Mouse (Mus musculus) hematopoietic multipotent progenitor cell, adult 10-12 weeks (in vitro differentiated cells): ENCODE results near the gene Dhh. TPM values are rescaled to one million over a fixed set of nuclear protein-coding genes. Genes with fewer than 3 reads are reported as not detected.

ENCODE experiments used
- polyA plus RNA-seq: library from polyadenylated mRNA; stranded (reverse); fragments of >175 nt; gene quantifications from 2 replicates; pipeline ENCODE4 v1.2.3, GENCODE M21; 2012; ENCODE audit warnings: low replicate concordance

The Dhh gene
- 0.04 and 0.06 TPM in 2 replicates for polyA plus RNA-seq

DNA sequence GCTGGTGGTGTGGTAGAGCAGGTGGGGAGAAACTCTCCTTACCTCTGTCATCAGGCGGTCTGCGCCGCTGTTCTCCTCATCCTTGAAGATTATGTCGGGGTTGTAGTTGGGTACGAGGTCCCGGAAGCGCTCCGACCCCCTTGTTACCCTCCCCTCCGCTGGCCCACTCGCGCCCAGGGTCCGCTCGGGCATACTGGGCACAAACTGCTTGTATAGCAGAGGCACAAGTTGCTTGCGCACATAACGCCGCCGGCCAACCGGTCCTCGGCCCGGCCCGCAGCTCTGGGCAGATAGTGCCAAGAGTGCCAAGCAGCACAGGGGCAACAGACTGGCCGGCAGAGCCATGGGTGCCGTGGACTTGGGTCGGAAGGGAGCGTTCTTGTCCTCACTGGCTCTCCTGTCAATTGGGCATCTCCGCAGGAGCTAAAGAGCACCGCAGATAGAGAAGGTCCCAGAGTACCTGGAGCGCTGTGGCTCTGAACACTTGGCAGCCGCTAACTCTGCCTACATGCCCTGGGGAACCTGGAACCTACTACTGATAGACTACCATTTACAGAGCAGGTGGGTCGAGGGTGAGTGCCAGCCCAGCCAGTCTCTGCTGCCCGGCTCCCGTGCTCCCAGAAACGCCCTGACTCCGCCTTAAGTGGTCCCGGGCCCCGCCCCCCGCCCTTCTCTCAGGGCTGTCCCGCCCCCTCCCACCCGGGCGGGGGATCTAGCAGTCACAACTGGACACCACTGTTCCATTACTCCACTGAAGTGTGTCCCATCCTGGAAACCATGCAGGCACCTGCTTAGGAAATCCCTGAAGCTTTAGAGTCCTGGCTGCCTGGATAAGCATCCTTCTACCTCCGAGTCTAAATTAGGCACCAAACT, at the start of gene Dhh:
Gene Dhh, minus strand, starts transcription at position 613 of the 873 bp plus-strand sequence.

DNA sequence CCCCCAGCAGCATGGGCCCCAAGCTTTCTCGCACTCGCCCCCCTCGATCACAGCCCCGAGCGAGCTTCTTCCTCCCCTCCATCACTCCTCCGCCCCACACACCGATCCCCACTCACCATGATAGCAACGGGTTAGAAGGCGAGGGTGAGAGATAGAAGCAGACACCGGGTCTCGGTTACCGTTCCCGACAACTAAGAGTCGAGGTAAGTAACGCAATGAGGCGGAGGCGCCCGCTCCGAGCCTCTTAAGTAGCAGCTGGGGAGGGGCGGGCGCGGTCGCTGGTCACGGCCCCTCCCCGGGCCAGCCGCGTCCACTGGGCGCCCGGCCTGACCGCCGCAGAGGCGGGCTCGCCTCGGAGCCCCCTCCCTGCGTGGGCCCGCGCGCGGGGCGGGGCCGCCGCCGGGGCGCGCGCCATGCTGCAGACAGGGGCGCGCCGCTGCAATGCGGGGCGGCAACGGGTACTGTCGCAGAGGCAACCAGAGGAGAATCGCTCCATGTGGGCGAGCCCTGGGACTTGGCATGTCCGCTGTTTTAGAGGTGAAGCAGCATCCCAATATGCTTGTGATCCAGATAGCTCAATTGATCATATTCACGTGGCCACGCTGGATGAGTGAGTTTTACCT, 36.0 kb upstream of the Dhh start, which contains the start of gene Tuba1b:
Gene Tuba1b, minus strand, starts transcription at position 349 of the 623 bp plus-strand sequence.

DNA sequence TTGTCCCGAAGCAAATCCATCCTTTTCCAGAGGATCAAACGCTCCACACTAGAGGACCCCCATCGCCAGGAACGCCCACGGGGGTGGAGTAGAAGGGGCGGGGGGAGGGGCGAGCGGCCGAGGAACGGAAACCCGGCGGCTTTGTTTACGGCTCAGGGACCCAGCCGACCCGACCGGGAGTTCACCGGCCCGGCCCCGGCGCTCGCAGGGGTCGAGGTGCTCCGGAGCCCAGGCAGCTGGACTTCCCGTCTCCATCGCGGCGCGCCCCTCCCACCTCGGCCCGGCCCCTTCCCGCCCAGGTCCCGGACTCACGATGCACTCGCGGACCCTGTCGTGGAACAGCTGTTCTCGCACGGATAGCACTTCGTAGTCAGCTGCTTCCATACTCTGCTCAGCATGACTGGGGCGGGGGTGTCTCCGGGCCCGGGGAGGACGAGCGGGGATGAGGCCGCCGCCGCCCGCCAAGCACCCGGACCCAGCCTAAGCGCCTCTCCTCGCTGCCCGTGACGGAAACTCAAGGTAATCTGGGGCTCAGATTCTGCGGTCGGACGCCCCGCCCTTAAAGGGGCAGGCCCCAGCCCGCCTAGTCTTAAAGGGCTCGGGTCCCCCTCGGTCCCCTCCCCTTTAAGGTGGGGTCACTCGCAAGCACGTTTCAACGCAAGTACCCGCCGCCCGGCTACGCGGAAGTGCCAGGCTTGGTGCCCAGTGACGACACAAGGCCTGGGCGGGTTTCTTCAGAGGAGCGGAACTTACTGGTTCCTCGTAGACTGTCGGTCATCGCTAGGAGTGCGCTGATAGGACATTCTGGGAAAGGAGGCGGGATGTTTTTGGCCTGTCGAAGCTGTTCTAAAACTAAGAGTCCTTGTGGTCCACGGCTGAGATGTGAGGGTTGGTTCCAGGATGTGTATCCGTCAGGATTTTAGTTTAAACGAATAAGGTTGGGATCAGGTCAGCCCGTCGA, 19.5 kb upstream of the Dhh start, which contains the start of gene Lmbr1l:
Gene Lmbr1l, minus strand, starts transcription at position 694 of the 961 bp plus-strand sequence.

DNA sequence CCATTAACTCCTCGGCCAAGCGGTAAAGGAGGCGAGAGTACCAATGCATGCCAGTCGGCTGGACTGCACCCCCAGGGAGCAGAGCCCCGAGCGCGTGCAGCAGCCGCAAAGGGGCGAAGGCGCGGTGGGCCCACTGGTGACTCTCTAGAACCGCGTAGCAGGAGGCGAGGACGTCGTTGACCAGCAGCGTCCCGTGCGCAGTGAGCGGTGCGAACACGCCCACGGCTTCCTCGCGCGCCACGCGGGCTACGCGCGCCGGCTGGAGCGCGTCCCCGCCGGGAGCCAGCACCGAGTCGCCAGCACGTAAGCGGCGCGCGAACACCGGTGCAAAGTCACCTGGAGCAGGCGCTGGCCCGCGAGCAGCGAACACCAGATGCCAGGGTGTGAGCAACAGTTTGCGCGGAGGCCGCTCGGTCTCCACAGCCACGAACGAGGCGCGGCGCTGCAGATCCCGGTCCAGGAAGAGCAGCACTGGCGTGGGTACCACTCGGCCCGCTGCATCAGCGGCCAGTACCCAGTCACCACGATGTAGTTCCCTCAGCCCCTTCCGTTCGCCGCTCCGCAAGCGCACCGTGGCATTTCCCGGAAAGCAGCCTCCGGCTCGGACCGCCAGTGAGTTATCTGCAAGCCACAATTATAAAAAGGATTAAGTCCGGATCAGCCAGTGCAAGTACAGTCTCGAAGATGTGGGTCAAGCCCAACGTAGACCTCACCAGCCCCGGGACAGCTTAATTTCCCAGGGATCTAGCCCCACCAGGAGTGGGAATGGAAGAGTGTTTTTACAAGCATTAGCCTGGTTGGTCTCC, 4.2 kb downstream of the Dhh start, which contains the start of gene Rhebl1:
Gene Rhebl1, minus strand, starts transcription at position 601 of the 806 bp plus-strand sequence.

DNA sequence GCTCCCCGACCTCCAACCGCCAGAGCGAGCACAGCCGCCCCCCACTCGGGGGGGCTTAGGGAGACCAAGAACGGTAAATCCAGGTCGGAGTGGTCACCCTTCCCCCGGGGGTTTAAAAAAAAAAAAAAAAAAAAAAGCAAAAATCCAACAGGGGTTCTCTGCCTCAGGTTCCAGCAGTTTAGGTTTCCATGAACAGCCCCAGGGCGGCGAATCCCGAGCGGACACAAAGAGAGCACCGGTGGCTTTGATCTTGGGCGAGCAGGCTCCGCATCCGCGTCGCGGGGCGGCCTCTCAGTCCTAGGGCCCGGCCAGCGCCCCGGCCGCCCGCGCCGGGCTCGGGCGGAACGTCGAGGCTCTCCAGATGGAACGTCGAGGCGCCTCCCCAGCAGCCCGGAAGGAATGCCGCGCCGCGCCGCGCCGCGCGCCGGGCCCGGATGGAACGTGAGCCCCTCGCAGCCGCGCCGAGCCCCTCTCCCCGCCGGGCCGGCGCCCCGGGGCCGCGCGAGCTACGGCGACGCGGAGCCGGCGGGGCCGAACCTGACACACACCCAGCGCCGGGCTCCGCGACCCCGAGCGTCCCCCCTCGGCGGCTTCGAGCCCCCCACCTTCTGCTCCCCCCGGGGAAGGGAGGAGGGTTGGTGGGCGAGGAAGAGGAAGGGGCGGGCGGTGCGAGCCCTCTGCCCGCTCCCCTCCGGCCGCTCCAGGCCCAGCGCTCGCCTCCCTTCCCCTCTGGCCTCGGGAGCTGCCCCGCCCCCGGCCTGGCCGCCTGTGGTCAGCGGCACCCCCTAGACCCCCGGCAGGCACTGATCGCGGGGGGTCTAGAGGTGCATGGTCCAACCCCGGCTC, 27.0 kb downstream of the Dhh start, which contains the start of gene Kmt2d:
Gene Kmt2d, minus strand, starts transcription at position 135 of the 846 bp plus-strand sequence.

Other genes starting within 250 kb of the Dhh start
- gene Ddx23, start 235.6 kb downstream of the Dhh start, polyA plus RNA-seq: 73.5 and 74.7 TPM in 2 replicates
- 1.9 and 3.4 TPM in 2 replicates for gene Rnd1, start 221.1 kb downstream of the Dhh start, polyA plus RNA-seq
- gene Ccdc65, start 190.3 kb downstream of the Dhh start, polyA plus RNA-seq: not detected in 2 replicates
- gene Fkbp11, start 170.3 kb downstream of the Dhh start, polyA plus RNA-seq: 5.8 and 13.4 TPM in 2 replicates
- gene Arf3, start 135.3 kb downstream of the Dhh start, polyA plus RNA-seq: 37.6 and 40.8 TPM in 2 replicates
- 0.73 and 1.2 TPM in 2 replicates for gene Wnt10b, start 120.4 kb downstream of the Dhh start, polyA plus RNA-seq
- 0.17 TPM in 1 of 2 replicates, not detected in the other for gene Wnt1, start 108.7 kb downstream of the Dhh start, polyA plus RNA-seq
- gene Ddn, start 89.0 kb downstream of the Dhh start, polyA plus RNA-seq: 0.74 and 2.4 TPM in 2 replicates
- gene Prkag1, start 67.0 kb downstream of the Dhh start, polyA plus RNA-seq: 107 and 148 TPM in 2 replicates
- 130 and 222 TPM in 2 replicates for gene Kmt2d, start 27.3 kb downstream of the Dhh start, polyA plus RNA-seq
- gene Rhebl1, start 4.0 kb downstream of the Dhh start, polyA plus RNA-seq: 2.3 and 3.8 TPM in 2 replicates
- gene Lmbr1l, start 19.7 kb upstream of the Dhh start, polyA plus RNA-seq: 92.1 and 147 TPM in 2 replicates
- gene Tuba1b, start 36.0 kb upstream of the Dhh start, polyA plus RNA-seq: 76.8 and 178 TPM in 2 replicates
- gene Gm49450, start 55.0 kb upstream of the Dhh start, polyA plus RNA-seq: 3.9 and 32.9 TPM in 2 replicates
- 16.1 and 19.2 TPM in 2 replicates for gene Tuba1a, start 55.2 kb upstream of the Dhh start, polyA plus RNA-seq
- 19.2 and 36.8 TPM in 2 replicates for gene Tuba1c, start 131.4 kb upstream of the Dhh start, polyA plus RNA-seq
- gene Prph, start 156.6 kb upstream of the Dhh start, polyA plus RNA-seq: 0.46 and 0.80 TPM in 2 replicates
- gene Troap, start 176.0 kb upstream of the Dhh start, polyA plus RNA-seq: 6.6 and 16.6 TPM in 2 replicates
- gene C1ql4, start 189.3 kb upstream of the Dhh start, polyA plus RNA-seq: 0.33 TPM in 1 of 2 replicates, not detected in the other
- 0.07 TPM in 1 of 2 replicates, not detected in the other for gene Dnajc22, start 194.6 kb upstream of the Dhh start, polyA plus RNA-seq
- 0.77 and 1.1 TPM in 2 replicates for gene Spats2, start 227.4 kb upstream of the Dhh start, polyA plus RNA-seq